Mouse (Mus musculus) adrenal gland, postnatal 4 days (tissue): ENCODE results near the gene Fbxw10. TPM values are rescaled to one million over a fixed set of nuclear protein-coding genes. Genes with fewer than 3 reads are reported as not detected.

Experiments
- DNase-seq, 2 experiments: peaks; one replicate each; pipeline ENCODE4 v3.0.0; 2021 to 2022; ENCODE audit warnings: low spot score in 2 of 2, mixed read lengths in 2 of 2
- total RNA-seq, 2 experiments: library from RNA; stranded (reverse); gene quantifications; 2 replicates each; pipeline ENCODE4 v1.2.3; 2021

The Fbxw10 gene
- total RNA-seq, 2 experiments from 2014 or later: 2.0 to 2.5 TPM

GRCm38 (mm10) chr11:62901699-62902323 is 54.9 kb downstream of the Fbxw10 start:
- no peak for DNase-seq

GRCm38 (mm10) chr11:62903871-62904495 is 57.1 kb downstream of the Fbxw10 start:
- no peak for DNase-seq

GRCm38 (mm10) chr11:62909720-62910306 is 62.9 kb downstream of the Fbxw10 start:
- DNase-seq: no peak

GRCm38 (mm10) chr11:62911362-62911761 is 64.5 kb downstream of the Fbxw10 start:
- no peak for DNase-seq

GRCm38 (mm10) chr11:62913141-62913540 is 66.3 kb downstream of the Fbxw10 start:
- DNase-seq: no peak

GRCm38 (mm10) chr11:62914532-62914931 is 67.7 kb downstream of the Fbxw10 start:
- DNase-seq: no peak

GRCm38 (mm10) chr11:62915486-62915885 is 68.6 kb downstream of the Fbxw10 start:
- no peak for DNase-seq

- DNase-seq: no peak
These were observed 69.9 kb downstream of the Fbxw10 start for GRCm38 (mm10) chr11:62916765-62917164.

GRCm38 (mm10) chr11:62919946-62920742 is 73.3 kb downstream of the Fbxw10 start:
- no peak for DNase-seq

- no peak for DNase-seq
These were observed 73.8 kb downstream of the Fbxw10 start for GRCm38 (mm10) chr11:62920743-62921050.

- peak; percentile 81 to 84 for DNase-seq
These were observed 74.4 kb downstream of the Fbxw10 start for GRCm38 (mm10) chr11:62921052-62921977.

- no peak for DNase-seq
These were observed 77.4 kb downstream of the Fbxw10 start for GRCm38 (mm10) chr11:62924091-62924761.

Other genes starting within 250 kb of the Fbxw10 start
- 10 to 100 TPM; 47.8 to 53.0 TPM for gene Lrrc75a, start 198.5 kb upstream of the Fbxw10 start, total RNA-seq
- gene Mmgt2, start 198.4 kb upstream of the Fbxw10 start, total RNA-seq: 10 to 100 TPM; 49.0 to 53.5 TPM
- 1 to 10 TPM; 8.1 to 8.5 TPM for gene Zfp287, start 115.2 kb upstream of the Fbxw10 start, total RNA-seq
- not detected for gene Gm10428, start 94.0 kb upstream of the Fbxw10 start, total RNA-seq
- 10 to 100 TPM in 1 of 2 experiments, 1 to 10 TPM in 1; 8.9 to 11.0 TPM for gene Zfp286, start 57.6 kb upstream of the Fbxw10 start, total RNA-seq
- gene Trim16, start 26.8 kb upstream of the Fbxw10 start, total RNA-seq: 10 to 100 TPM in 1 of 2 experiments, 1 to 10 TPM in 1; 9.9 to 11.7 TPM
- gene Tvp23b, start 32.4 kb downstream of the Fbxw10 start, total RNA-seq: 10 to 100 TPM; 34.4 to 41.1 TPM
- gene Cdrt4, start 104.1 kb downstream of the Fbxw10 start, total RNA-seq: under 1 TPM in 1 of 2 experiments, not detected in 1; 0.73 TPM
- not detected for gene Tekt3, start 214.6 kb downstream of the Fbxw10 start, total RNA-seq